Mouse (Mus musculus) cortical plate, adult 2 months (tissue): ENCODE results near the gene Lsp1.

ENCODE experiments used
- CTCF ChIP-seq: fragments of 200-500 bp; IDR thresholded peaks from 2 replicates; pipeline ENCODE4 v1.5.1; 2011; ENCODE audit warnings: mild to moderate bottlenecking, control low read depth, low read length; ENCODE audit not compliant: insufficient read depth; ENCODE audit errors: extremely low read depth
- POLR2A ChIP-seq: fragments of 200-500 bp; IDR thresholded peaks from 2 replicates; pipeline ENCODE4 v1.6.1; 2011; ENCODE audit warnings: mild to moderate bottlenecking, low read length, control low read depth; ENCODE audit not compliant: insufficient read depth; ENCODE audit errors: extremely low read depth

- no peak for TF ChIP-seq CTCF
- no peak for TF ChIP-seq POLR2A
These were observed 18.7 kb downstream of the Lsp1 start for GRCm38 (mm10) chr7:142479307-142479706.
